Mouse (Mus musculus) lung, postnatal 36 days (tissue): ENCODE results near the gene Sgms1.

Experiments
- DNase-seq: peaks from one replicate; pipeline ENCODE4 v3.0.0; 2022; ENCODE audit warnings: mixed read lengths

Gene Sgms1

GRCm38 (mm10) chr19:32238722-32239458 is 150.6 kb downstream of the Sgms1 start:
- no peak for DNase-seq

- no peak for DNase-seq
Observed at GRCm38 (mm10) chr19:32237685-32238084, 151.8 kb downstream of the Sgms1 start.

GRCm38 (mm10) chr19:32237173-32237583 is 152.3 kb downstream of the Sgms1 start:
- no peak for DNase-seq

- DNase-seq: no peak
Observed at GRCm38 (mm10) chr19:32234717-32235434, 154.6 kb downstream of the Sgms1 start.

GRCm38 (mm10) chr19:32231292-32231691 is 158.2 kb downstream of the Sgms1 start:
- no peak for DNase-seq

GRCm38 (mm10) chr19:32230798-32231197 is 158.7 kb downstream of the Sgms1 start:
- no peak for DNase-seq

- DNase-seq: no peak
Observed at GRCm38 (mm10) chr19:32230301-32230700, 159.2 kb downstream of the Sgms1 start.

- DNase-seq: no peak
Observed at GRCm38 (mm10) chr19:32229776-32230175, 159.7 kb downstream of the Sgms1 start.

GRCm38 (mm10) chr19:32227175-32227574 is 162.3 kb downstream of the Sgms1 start:
- DNase-seq: no peak

GRCm38 (mm10) chr19:32225097-32225490 is 164.4 kb downstream of the Sgms1 start:
- no peak for DNase-seq

GRCm38 (mm10) chr19:32224318-32225096 is 165.0 kb downstream of the Sgms1 start:
- DNase-seq: no peak

- peak; percentile 67 for DNase-seq
Observed at GRCm38 (mm10) chr19:32223751-32224174, 165.8 kb downstream of the Sgms1 start.

GRCm38 (mm10) chr19:32222083-32222482 is 167.4 kb downstream of the Sgms1 start:
- no peak for DNase-seq

GRCm38 (mm10) chr19:32220991-32221390 is 168.5 kb downstream of the Sgms1 start:
- no peak for DNase-seq

- no peak for DNase-seq
Observed at GRCm38 (mm10) chr19:32216710-32217109, 172.8 kb downstream of the Sgms1 start.

GRCm38 (mm10) chr19:32214905-32215806 is 174.4 kb downstream of the Sgms1 start:
- DNase-seq: peak; percentile 56

GRCm38 (mm10) chr19:32213577-32213976 is 175.9 kb downstream of the Sgms1 start:
- DNase-seq: no peak

GRCm38 (mm10) chr19:32211293-32211585 is 178.3 kb downstream of the Sgms1 start:
- DNase-seq: no peak

GRCm38 (mm10) chr19:32210450-32211292 is 178.8 kb downstream of the Sgms1 start:
- DNase-seq: peak; percentile 97

- peak; percentile 79 for DNase-seq
Observed at GRCm38 (mm10) chr19:32210099-32210449, 179.4 kb downstream of the Sgms1 start.
